Mouse (Mus musculus): ENCODE measurements around the gene Rabep1. TPM values are rescaled to one million over a fixed set of nuclear protein-coding genes. Genes with fewer than 3 reads are reported as not detected.

The Rabep1 gene
- polyA plus RNA-seq, 1 experiment from 2014 or later: 80.3 TPM

GRCm38 (mm10) chr11:70919524-70919923 lies 74.9 kb downstream of the Rabep1 start:
- no peak overlapping the region for H3K9ac ChIP-seq
- H3K4me3 ChIP-seq: no peak overlapping the region
- peaks cover 63% of the 10 kb centered on the region for H3K36me3 ChIP-seq
- H3K27ac ChIP-seq (replicated peaks): no peak overlapping the region
- WGBS: 91% methylated on average over 4 of the region's 4 CpGs
- H3K4me1 ChIP-seq (replicated peaks): no peaks in the 10 kb centered on the region
- H3K9me3 ChIP-seq: no peaks in the 10 kb centered on the region
- H3K4me2 ChIP-seq: no peak overlapping the region
- ATAC-seq (ENCODE audit: low read depth): no peak
- no peaks in the 10 kb centered on the region for H3K27me3 ChIP-seq

GRCm38 (mm10) chr11:70931461-70931860 lies 86.9 kb downstream of the Rabep1 start:
- no peak overlapping the region for H3K4me2 ChIP-seq
- no peak overlapping the region for H3K9ac ChIP-seq
- ATAC-seq (ENCODE audit: low read depth): no peak
- H3K27ac ChIP-seq (replicated peaks): no peak overlapping the region
- H3K36me3 ChIP-seq: peaks cover 67% of the 10 kb centered on the region
- no peak overlapping the region for H3K4me3 ChIP-seq
- no peaks in the 10 kb centered on the region for H3K9me3 ChIP-seq
- no peaks in the 10 kb centered on the region for H3K4me1 ChIP-seq (replicated peaks)
- WGBS: 73% methylated on average over 5 of the region's 5 CpGs
- H3K27me3 ChIP-seq: no peaks in the 10 kb centered on the region

DNA sequence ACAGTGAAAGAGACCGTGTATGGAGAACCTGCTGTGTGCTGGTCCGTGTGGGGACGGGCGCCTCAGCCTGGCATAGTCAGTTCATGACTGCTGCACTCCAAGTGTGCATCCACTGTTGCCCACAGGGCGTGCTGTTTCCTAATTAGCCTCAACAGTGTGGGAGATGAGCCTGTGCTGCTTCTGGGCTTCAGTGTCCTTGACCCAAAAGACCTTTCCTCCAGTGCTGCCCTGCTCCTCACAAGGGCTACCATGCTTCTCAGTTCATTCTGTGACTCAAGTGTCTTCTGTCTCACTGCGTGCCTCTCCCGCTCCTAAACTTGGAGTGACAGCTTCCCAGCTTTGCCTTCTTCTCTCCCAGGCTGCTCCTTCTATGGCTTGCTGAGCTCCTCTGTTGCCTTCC lies 90.7 kb downstream of the Rabep1 start:
- H3K36me3 ChIP-seq: peaks cover 78% of the 10 kb centered on the region
- 91% methylated on average over 7 of the region's 7 CpGs for WGBS

GRCm38 (mm10) chr11:70942596-70942995 lies 98.0 kb downstream of the Rabep1 start:
- 93% methylated on average over 1 of the region's 1 CpGs for WGBS
- peaks cover 93% of the 10 kb centered on the region for H3K36me3 ChIP-seq
- ATAC-seq (ENCODE audit: low read depth): no peak

More for the DNA sequence above, 90.7 kb downstream of the Rabep1 start:
- no peaks in the 10 kb centered on the region for H3K27me3 ChIP-seq
- no peak overlapping the region for H3K27ac ChIP-seq (replicated peaks)
- H3K4me3 ChIP-seq: no peak overlapping the region
- H3K4me1 ChIP-seq (replicated peaks): no peaks in the 10 kb centered on the region
- ATAC-seq (ENCODE audit: low read depth): no peak
- no peak overlapping the region for H3K9ac ChIP-seq
- no peaks in the 10 kb centered on the region for H3K9me3 ChIP-seq
- no peak overlapping the region for H3K4me2 ChIP-seq

GRCm38 (mm10) chr11:70943651-70944050 lies 99.1 kb downstream of the Rabep1 start:
- H3K36me3 ChIP-seq: peaks cover 93% of the 10 kb centered on the region
- 91% methylated on average over 7 of the region's 7 CpGs for WGBS
- ATAC-seq (ENCODE audit: low read depth): no peak

More at GRCm38 (mm10) chr11:70942596-70942995, 98.0 kb downstream of the Rabep1 start:
- Histone ChIP-seq H3K9me3 (no peaks in the 10 kb centered on the region), H3K27ac (replicated peaks) (no peak overlapping the region), H3K9ac (no peak overlapping the region), H3K4me3 (no peak overlapping the region), H3K4me1 (replicated peaks) (no peaks in the 10 kb centered on the region), H3K4me2 (no peak overlapping the region), H3K27me3 (no peaks in the 10 kb centered on the region)

GRCm38 (mm10) chr11:70944935-70945817 lies 100.6 kb downstream of the Rabep1 start:
- no peaks in the 10 kb centered on the region for H3K27me3 ChIP-seq
- ATAC-seq (ENCODE audit: low read depth): no peak
- no peak overlapping the region for H3K4me3 ChIP-seq
- no peak overlapping the region for H3K4me2 ChIP-seq
- peaks cover 93% of the 10 kb centered on the region for H3K36me3 ChIP-seq
- no peak overlapping the region for H3K9ac ChIP-seq
- H3K27ac ChIP-seq (replicated peaks): no peak overlapping the region
- no peaks in the 10 kb centered on the region for H3K4me1 ChIP-seq (replicated peaks)
- no peaks in the 10 kb centered on the region for H3K9me3 ChIP-seq
- 91% methylated on average over 4 of the region's 4 CpGs for WGBS

More at GRCm38 (mm10) chr11:70943651-70944050, 99.1 kb downstream of the Rabep1 start:
- Histone ChIP-seq H3K4me3 (no peak overlapping the region), H3K4me1 (replicated peaks) (no peaks in the 10 kb centered on the region), H3K4me2 (no peak overlapping the region), H3K27ac (replicated peaks) (no peak overlapping the region), H3K9ac (no peak overlapping the region), H3K9me3 (no peaks in the 10 kb centered on the region), H3K27me3 (no peaks in the 10 kb centered on the region)

- Histone ChIP-seq H3K4me2 (no peak overlapping the region), H3K36me3 (peaks cover 96% of the 10 kb centered on the region), H3K27ac (replicated peaks) (no peak overlapping the region), H3K4me1 (replicated peaks) (no peaks in the 10 kb centered on the region), H3K9me3 (no peaks in the 10 kb centered on the region), H3K27me3 (no peaks in the 10 kb centered on the region), H3K4me3 (no peak overlapping the region), H3K9ac (no peak overlapping the region)
- WGBS: 94% methylated on average over 4 of the region's 4 CpGs
- no peak for ATAC-seq (ENCODE audit: low read depth)
These were observed 110.1 kb downstream of the Rabep1 start for GRCm38 (mm10) chr11:70954711-70955110.

DNA sequence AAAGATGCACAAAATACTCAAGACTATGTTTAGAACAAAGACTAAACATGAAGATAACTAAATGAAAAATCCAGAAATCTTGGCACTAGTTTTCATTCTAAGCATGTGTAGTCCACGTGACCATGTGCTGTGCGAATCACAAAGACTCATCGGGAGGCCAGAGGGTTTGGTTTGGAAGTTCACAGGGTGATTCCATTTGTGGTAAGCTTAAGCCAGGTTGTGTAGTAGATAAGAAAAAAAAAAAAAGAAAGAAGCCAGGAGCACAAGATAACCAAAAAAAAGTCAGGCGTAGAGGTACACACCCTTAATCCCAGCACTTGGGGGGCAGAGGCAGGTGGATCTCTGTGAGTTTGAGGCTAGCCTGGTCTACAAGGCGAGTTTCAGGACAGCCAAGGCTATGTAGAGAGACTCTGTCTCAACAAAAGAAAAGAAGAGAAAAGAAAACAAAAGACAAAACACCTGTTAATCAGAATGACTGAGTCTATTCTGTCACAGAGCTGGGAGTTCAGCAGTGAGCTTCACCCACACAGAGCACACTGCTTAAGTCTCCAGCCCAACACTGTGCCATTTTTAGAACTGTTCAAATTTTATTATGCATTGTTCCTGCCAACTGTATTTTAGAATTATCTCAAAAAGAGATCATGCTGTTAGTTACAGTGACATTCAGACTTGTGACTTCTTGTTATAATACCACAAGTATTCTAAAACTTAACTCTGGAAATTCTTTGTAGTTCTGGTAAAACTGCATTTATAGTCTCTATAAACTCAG lies 116.4 kb downstream of the Rabep1 start:
- no peaks in the 10 kb centered on the region for H3K4me1 ChIP-seq (replicated peaks)
- H3K9ac ChIP-seq: no peak overlapping the region
- no peaks in the 10 kb centered on the region for H3K9me3 ChIP-seq
- no peaks in the 10 kb centered on the region for H3K27me3 ChIP-seq
- H3K36me3 ChIP-seq: peaks cover 96% of the 10 kb centered on the region
- 93% methylated on average over 5 of the region's 5 CpGs for WGBS
- no peak for ATAC-seq (ENCODE audit: low read depth)
- no peak overlapping the region for H3K27ac ChIP-seq (replicated peaks)
- no peak overlapping the region for H3K4me2 ChIP-seq
- no peak overlapping the region for H3K4me3 ChIP-seq

DNA sequence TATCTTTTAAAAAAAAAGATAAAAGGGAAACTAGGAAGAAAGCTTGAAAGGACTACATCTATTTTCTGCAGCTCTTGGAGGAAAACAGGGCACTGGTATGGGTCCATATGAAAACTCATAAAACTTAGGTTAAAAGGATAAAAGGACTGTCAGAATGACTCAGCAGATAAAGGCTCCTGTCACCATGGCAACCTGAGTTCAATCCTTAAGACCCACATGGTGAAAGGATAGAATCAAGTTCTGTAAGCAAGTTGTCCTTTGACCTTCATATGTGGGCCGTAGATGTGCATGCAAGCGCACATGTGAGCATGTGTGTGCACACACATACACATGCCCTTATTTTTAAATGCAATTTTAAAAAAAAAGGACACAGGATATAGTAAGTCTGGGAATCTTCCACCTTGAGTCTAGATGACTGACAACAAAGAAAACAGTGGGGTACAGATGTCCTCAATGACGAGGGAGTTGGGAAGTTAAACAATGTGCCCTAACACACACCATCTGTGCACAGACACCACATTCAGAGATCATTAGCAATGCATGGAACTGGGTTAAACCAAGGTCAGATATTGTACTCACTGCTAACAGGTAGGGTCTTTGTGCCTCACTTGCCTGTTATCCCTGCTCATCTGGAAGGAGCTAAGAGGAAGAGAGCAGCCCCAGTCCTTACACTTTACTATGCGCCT lies 119.8 kb downstream of the Rabep1 start:
- Histone ChIP-seq H3K9me3 (no peaks in the 10 kb centered on the region), H3K4me2 (no peak overlapping the region), H3K27me3 (no peaks in the 10 kb centered on the region), H3K4me1 (replicated peaks) (peaks cover 19% of the 10 kb centered on the region), H3K4me3 (no peak overlapping the region), H3K36me3 (peaks cover 72% of the 10 kb centered on the region), H3K27ac (replicated peaks) (no peak overlapping the region), H3K9ac (no peak overlapping the region)
- WGBS: 74% methylated on average over 4 of the region's 4 CpGs
- ATAC-seq (ENCODE audit: low read depth): no peak

- peak; percentile 30 for ATAC-seq (ENCODE audit: low read depth)
- H3K9ac ChIP-seq: peak overlapping the region; percentile 95
- under 1% methylated on average over 25 of the region's 25 CpGs for WGBS
- H3K4me2 ChIP-seq: peak overlapping the region; percentile 87
- H3K27me3 ChIP-seq: no peaks in the 10 kb centered on the region
- peak overlapping the region; percentile 94 for H3K4me3 ChIP-seq
- peaks cover 38% of the 10 kb centered on the region for H3K36me3 ChIP-seq
- peak overlapping the region; percentile 92 for H3K27ac ChIP-seq (replicated peaks)
- H3K4me1 ChIP-seq (replicated peaks): peaks cover 26% of the 10 kb centered on the region
- H3K9me3 ChIP-seq: no peaks in the 10 kb centered on the region
These were observed 124.8 kb downstream of the Rabep1 start for GRCm38 (mm10) chr11:70969271-70969794.

DNA sequence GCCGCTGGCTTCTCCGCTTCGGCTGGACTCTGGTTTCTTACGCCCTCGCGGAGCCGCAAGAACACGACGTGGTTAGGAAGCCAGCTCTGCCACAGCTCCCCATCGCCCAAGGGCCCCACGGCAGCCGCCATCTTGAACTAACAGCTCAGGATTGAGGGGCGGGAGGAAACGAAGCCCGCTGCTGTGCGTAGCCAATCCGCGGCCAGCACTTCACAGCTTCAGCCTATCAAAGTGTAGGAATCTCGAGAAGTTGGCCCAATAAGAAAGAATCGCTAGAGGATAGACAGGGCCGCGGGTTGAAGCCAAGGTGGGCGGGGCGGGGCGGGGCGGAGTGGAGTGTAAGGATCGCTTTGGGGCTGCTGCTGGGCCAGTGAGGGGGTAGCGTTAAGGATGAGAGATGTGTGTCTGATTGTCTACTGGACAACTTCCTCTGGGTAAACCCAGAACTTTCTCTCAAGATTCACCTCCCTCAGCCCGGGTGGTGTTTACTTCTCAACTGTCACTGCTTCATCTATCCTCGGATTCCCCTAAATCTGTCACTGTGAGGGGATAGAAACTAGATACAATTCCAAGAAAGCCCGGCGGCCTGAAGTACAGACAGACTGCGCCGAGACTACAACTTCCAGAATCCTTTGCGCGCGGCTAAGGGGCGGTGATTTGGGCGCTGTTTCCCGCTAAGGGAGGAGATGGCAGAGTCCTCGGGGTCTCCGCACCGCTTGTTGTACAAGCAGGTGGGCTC lies 125.4 kb downstream of the Rabep1 start, which contains the start of the genes Nup88 and Rpain:
Nup88 (minus strand) TSS at position 153 of the 739 bp plus-strand sequence.
Rpain (plus strand) TSS at position 393 of the 739 bp plus-strand sequence.
- no peaks in the 10 kb centered on the region for H3K27me3 ChIP-seq
- peaks cover 26% of the 10 kb centered on the region for H3K4me1 ChIP-seq (replicated peaks)
- under 1% methylated on average over 43 of the region's 43 CpGs for WGBS
- H3K27ac ChIP-seq (replicated peaks): peak within 1 kb of the TSS; percentile 92
- H3K9me3 ChIP-seq: no peaks in the 10 kb centered on the region
- peak within 1 kb of the TSS; percentile 94 for H3K4me3 ChIP-seq
- peak within 1 kb of the TSS; percentile 87 for H3K4me2 ChIP-seq
- peak within 1 kb of the TSS; percentile 95 for H3K9ac ChIP-seq
- peak; percentile 99 for ATAC-seq (ENCODE audit: low read depth)
- peaks cover 38% of the 10 kb centered on the region for H3K36me3 ChIP-seq

Data from neural tube, embryonic 13.5 days (tissue).